Mouse (Mus musculus): ENCODE data around the gene Fam222b. TPM values are rescaled to one million over a fixed set of nuclear protein-coding genes. Genes with fewer than 3 reads are reported as not detected.

The Fam222b gene
- polyA plus RNA-seq, 1 experiment, result 12.5 TPM

- peak within 1 kb of the TSS; percentile 89 for H3K4me3 ChIP-seq (ENCODE audit: extremely low read depth, insufficient read depth, insufficient read length)
- H3K27me3 ChIP-seq (ENCODE audit: control insufficient read depth, insufficient read depth, low read length), result no peaks in the 10 kb centered on the region
- no peak; the same call in none of the 2 replicates for TF ChIP-seq POLR2A (IDR thresholded peaks at IDR 0.05; ENCODE audit: low read depth, low read length)
- under 1% methylated on average over 67 of the region's 78 CpGs for WGBS
- H3K36me3 ChIP-seq (ENCODE audit: control insufficient read depth, insufficient read depth, low read length), result peaks cover 7% of the 10 kb centered on the region; the same call in 1 of the 2 replicates
- peak; percentile 63 to 83 for DNase-seq (ENCODE audit: low read depth in 1 of 2, low spot score in 2 of 2)
- peaks cover 20% of the 10 kb centered on the region; the same call in 1 of the 2 replicates for H3K4me1 ChIP-seq (ENCODE audit: control insufficient read depth, insufficient read depth, insufficient read length)
- peak within 1 kb of the TSS; percentile 80 for H3K27ac ChIP-seq (ENCODE audit: insufficient read depth, low read length)
These were observed 70.7 kb downstream of the Fam222b start, which contains the start of gene Traf4 for GRCm38 (mm10) chr11:78164924-78165760. Traf4 (minus strand) TSS chr11:78165589.

GRCm38 (mm10) chr11:78165761-78166109 is 71.3 kb downstream of the Fam222b start:
- Histone ChIP-seq H3K4me1 (ENCODE audit: control insufficient read depth, insufficient read depth, insufficient read length) (peaks cover 24% of the 10 kb centered on the region), H3K36me3 (ENCODE audit: control insufficient read depth, insufficient read depth, low read length) (peaks cover 5% of the 10 kb centered on the region; the same call in 1 of the 2 replicates), H3K27me3 (ENCODE audit: control insufficient read depth, insufficient read depth, low read length) (no peaks in the 10 kb centered on the region), H3K27ac (ENCODE audit: insufficient read depth, low read length) (peak overlapping the region; percentile 75), H3K4me3 (ENCODE audit: extremely low read depth, insufficient read depth, insufficient read length) (peak overlapping the region; percentile 70)
- DNase-seq (ENCODE audit: low read depth in 1 of 2, low spot score in 2 of 2), result no peak
- 5% methylated on average over 16 of the region's 16 CpGs for WGBS
- no peak for TF ChIP-seq POLR2A (IDR thresholded peaks at IDR 0.05; ENCODE audit: low read depth, low read length)

- no peak overlapping the region for H3K27ac ChIP-seq (ENCODE audit: insufficient read depth, low read length)
- 0 out of 2 replicates have a peak, but pooled peaks cover 3% of the 10 kb centered on the region for H3K36me3 ChIP-seq (ENCODE audit: control insufficient read depth, insufficient read depth, low read length)
- WGBS, result 77% methylated on average over 4 of the region's 4 CpGs
- DNase-seq (ENCODE audit: low read depth in 1 of 2, low spot score in 2 of 2), result no peak
- H3K27me3 ChIP-seq (ENCODE audit: control insufficient read depth, insufficient read depth, low read length), result no peaks in the 10 kb centered on the region
- H3K4me3 ChIP-seq (ENCODE audit: extremely low read depth, insufficient read depth, insufficient read length), result no peak overlapping the region
- no peak for TF ChIP-seq POLR2A (IDR thresholded peaks at IDR 0.05; ENCODE audit: low read depth, low read length)
- TF ChIP-seq CTCF (IDR thresholded peaks at IDR 0.05; ENCODE audit: extremely low read depth, insufficient read depth, insufficient read length, insufficient replicate concordance), result no peak
- peaks cover 24% of the 10 kb centered on the region for H3K4me1 ChIP-seq (ENCODE audit: control insufficient read depth, insufficient read depth, insufficient read length)
These were observed 71.7 kb downstream of the Fam222b start for GRCm38 (mm10) chr11:78166161-78166560.

- Histone ChIP-seq H3K36me3 (ENCODE audit: control insufficient read depth, insufficient read depth, low read length) (no peaks in the 10 kb centered on the region), H3K27ac (ENCODE audit: insufficient read depth, low read length) (no peak overlapping the region), H3K27me3 (ENCODE audit: control insufficient read depth, insufficient read depth, low read length) (no peaks in the 10 kb centered on the region), H3K4me3 (ENCODE audit: extremely low read depth, insufficient read depth, insufficient read length) (no peak overlapping the region), H3K4me1 (ENCODE audit: control insufficient read depth, insufficient read depth, insufficient read length) (peaks cover 24% of the 10 kb centered on the region)
- DNase-seq (ENCODE audit: low read depth in 1 of 2, low spot score in 2 of 2), result no peak
- no peak for TF ChIP-seq POLR2A (IDR thresholded peaks at IDR 0.05; ENCODE audit: low read depth, low read length)
- no peak for TF ChIP-seq CTCF (IDR thresholded peaks at IDR 0.05; ENCODE audit: extremely low read depth, insufficient read depth, insufficient read length, insufficient replicate concordance)
- WGBS, result 92% methylated on average over 6 of the region's 6 CpGs
These were observed 72.2 kb downstream of the Fam222b start for GRCm38 (mm10) chr11:78166640-78167039.

DNA sequence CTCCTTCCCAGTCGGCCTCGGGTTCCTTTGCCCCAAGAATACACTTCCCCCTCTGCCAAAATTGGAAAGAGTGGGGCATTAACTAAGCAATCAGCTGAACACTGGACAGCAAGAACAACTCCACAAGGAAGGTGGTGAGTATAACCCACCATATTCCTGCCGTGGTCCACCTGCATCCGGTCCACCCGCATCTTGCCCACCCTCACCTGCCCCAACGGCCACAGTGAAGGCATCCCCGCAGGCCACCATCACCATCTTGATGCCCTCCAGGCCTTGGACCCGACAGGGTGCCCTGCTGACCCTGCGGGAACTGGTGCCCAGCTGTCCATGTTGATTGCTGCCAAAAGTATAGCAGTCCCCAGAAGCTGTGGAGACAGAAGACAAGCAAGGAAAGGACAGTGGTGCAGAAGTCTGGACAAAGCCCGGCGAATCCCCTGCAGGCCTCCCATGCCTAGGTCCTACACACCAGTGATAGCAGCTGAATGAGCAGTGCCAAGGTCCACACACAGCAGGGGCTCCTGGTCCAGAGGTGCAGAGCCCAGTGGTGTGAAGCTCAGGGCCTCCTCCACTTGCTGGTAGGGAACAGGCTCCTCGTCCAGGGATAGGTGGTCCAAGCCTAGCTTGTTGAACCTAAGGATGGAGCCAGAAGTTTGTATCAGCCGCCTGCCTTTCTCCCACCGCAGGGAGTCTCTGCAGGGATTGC is 72.9 kb downstream of the Fam222b start:
- no peaks in the 10 kb centered on the region for H3K36me3 ChIP-seq (ENCODE audit: control insufficient read depth, insufficient read depth, low read length)
- H3K27me3 ChIP-seq (ENCODE audit: control insufficient read depth, insufficient read depth, low read length), result no peaks in the 10 kb centered on the region
- DNase-seq (ENCODE audit: low read depth in 1 of 2, low spot score in 2 of 2), result no peak
- H3K27ac ChIP-seq (ENCODE audit: insufficient read depth, low read length), result no peak overlapping the region
- WGBS, result 95% methylated on average over 14 of the region's 14 CpGs
- H3K4me3 ChIP-seq (ENCODE audit: extremely low read depth, insufficient read depth, insufficient read length), result no peak overlapping the region
- peaks cover 24% of the 10 kb centered on the region for H3K4me1 ChIP-seq (ENCODE audit: control insufficient read depth, insufficient read depth, insufficient read length)
- TF ChIP-seq CTCF (IDR thresholded peaks at IDR 0.05; ENCODE audit: extremely low read depth, insufficient read depth, insufficient read length, insufficient replicate concordance), result no peak
- no peak for TF ChIP-seq POLR2A (IDR thresholded peaks at IDR 0.05; ENCODE audit: low read depth, low read length)

DNA sequence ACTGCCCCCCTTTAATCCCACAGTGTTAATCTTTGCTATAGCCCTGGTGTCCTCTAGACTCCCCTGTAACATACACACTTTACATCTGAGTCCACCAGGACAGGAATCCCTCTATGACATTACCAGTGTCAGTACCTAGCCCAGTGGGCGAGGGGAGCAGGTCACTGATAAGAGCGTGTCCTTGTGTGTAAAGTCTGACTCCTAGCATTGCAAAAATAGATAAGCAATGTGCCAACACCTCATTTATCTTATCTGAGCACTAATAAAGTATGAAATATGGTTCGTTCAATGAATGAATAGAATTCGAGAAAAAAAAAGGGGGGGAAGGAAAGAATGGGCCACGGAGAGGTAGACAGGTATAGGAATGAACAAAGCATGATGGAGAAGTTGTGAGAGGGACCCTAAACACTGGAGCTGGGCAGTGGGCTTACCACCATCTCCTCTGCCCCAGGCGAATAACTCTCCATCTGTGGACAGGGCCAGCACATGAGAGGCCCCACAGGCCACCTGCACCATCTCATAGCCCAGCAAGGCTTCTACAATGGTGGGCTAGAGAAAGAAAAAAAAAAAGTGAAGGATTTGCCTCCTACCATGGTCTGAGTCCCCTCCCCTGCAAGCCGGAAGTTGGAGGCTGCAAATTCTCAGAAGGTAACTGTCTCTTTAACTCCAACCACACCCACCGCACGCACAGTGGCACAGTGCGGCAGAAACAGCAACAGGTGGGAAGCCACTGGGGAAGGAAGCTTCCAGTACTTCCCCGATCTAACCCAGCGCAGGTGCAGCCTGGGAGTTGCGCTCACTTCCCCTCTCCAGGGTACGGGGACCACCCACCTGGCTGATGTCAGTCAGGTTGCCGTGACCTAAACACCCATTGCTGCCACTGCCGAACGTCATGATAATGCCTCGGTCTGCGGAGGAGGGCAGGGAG is 74.3 kb downstream of the Fam222b start:
- whole genome bisulfite sequencing, result 23% methylated on average over 19 of the region's 19 CpGs
- TF ChIP-seq CTCF (IDR thresholded peaks at IDR 0.05; ENCODE audit: extremely low read depth, insufficient read depth, insufficient read length, insufficient replicate concordance) (no peak), POLR2A (IDR thresholded peaks at IDR 0.05; ENCODE audit: low read depth, low read length) (no peak)
- peak; percentile 59 to 69 for DNase-seq (ENCODE audit: low read depth in 1 of 2, low spot score in 2 of 2)
- peak overlapping the region; percentile 48 for H3K4me3 ChIP-seq (ENCODE audit: extremely low read depth, insufficient read depth, insufficient read length)
- H3K4me1 ChIP-seq (ENCODE audit: control insufficient read depth, insufficient read depth, insufficient read length), result peaks cover 15% of the 10 kb centered on the region
- peak overlapping the region; percentile 69 for H3K27ac ChIP-seq (ENCODE audit: insufficient read depth, low read length)
- H3K27me3 ChIP-seq (ENCODE audit: control insufficient read depth, insufficient read depth, low read length), result no peaks in the 10 kb centered on the region
- no peaks in the 10 kb centered on the region for H3K36me3 ChIP-seq (ENCODE audit: control insufficient read depth, insufficient read depth, low read length)

All from spleen, adult 2 months (tissue).